20 mouse cellular contexts compared by ENCODE assay signal in the genomic region with DNA sequence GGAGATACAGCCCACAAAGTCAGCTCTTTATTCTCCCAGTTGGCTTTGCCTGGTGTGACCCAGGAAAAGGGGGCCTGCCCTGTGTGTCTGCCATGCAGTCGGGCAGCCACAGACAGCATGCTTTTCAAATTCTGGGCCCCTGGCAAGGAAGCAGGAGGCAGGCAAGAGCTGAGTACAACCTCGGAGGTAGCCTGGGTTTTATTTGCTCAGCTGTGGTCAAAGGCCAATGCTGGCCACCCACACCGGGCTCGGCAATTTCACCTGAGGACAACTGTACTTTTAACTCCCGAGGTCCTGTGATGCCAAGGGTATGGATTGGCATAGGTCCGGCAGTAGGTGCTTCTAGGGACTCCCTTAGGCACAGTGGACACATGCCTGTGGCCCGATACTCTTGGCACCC.
A peak's percentile ranks its signal among the peaks of the same experiment; 100 is the strongest.
DNase-seq lines count a peak whose midpoint lies in the region; ATAC-seq and TF ChIP-seq lines count a peak whose summit lies in the region.
"Had no signal": no experiment of that assay in that cellular context is flagged by ENCODE, and none has a peak within 500 bp of the region (broad histone marks: within the 10 kb centered on the region; RNA-seq: fewer than 3 reads in every experiment).

No protein-coding gene starts in this region.

- no peak overlapping the region for H3K4me2 ChIP-seq in heart, embryonic 11.5 days
- H3K4me2 ChIP-seq in liver, embryonic 11.5 days, result no peak overlapping the region
- no peak overlapping the region for H3K4me2 ChIP-seq in embryonic facial prominence, embryonic 13.5 days
- H3K4me2 ChIP-seq in limb, embryonic 12.5 days, result no peak overlapping the region
- H3K4me2 ChIP-seq: hindbrain, embryonic 12.5 days; lung, embryonic 14.5 days; neural tube, embryonic 12.5 days had no signal

- H3K4me1 ChIP-seq in heart, embryonic 11.5 days (ENCODE audit: control insufficient read depth, insufficient read depth, low read length), result peaks cover 5% of the 10 kb centered on the region; the same call in 1 of the 2 replicates
- no peaks in the 10 kb centered on the region for H3K4me1 ChIP-seq in liver, adult 2 months (ENCODE audit: control insufficient read depth, insufficient read depth, low read length)
- no peaks in the 10 kb centered on the region for H3K4me1 ChIP-seq in liver, embryonic 11.5 days (replicated peaks; ENCODE audit: control insufficient read depth, insufficient read depth, low read length)
- H3K4me1 ChIP-seq in embryonic facial prominence, embryonic 13.5 days, result peaks cover 33% of the 10 kb centered on the region
- peaks cover 48% of the 10 kb centered on the region for H3K4me1 ChIP-seq in limb, embryonic 12.5 days (replicated peaks)
- H3K4me1 ChIP-seq: neural tube, embryonic 12.5 days had no signal

- no peaks in the 10 kb centered on the region for H3K27me3 ChIP-seq in heart, embryonic 11.5 days (ENCODE audit: control insufficient read depth, insufficient read depth, low read length)
- no peaks in the 10 kb centered on the region for H3K27me3 ChIP-seq in liver, adult 2 months (ENCODE audit: control insufficient read depth, insufficient read depth, low read length)
- H3K27me3 ChIP-seq in liver, embryonic 11.5 days (replicated peaks; ENCODE audit: control insufficient read depth, insufficient read depth, low read length), result no peaks in the 10 kb centered on the region
- no peaks in the 10 kb centered on the region for H3K27me3 ChIP-seq in embryonic facial prominence, embryonic 13.5 days
- H3K27me3 ChIP-seq in limb, embryonic 12.5 days, result no peaks in the 10 kb centered on the region
- H3K27me3 ChIP-seq: hindbrain, embryonic 12.5 days; neural tube, embryonic 12.5 days had no signal

- no peaks in the 10 kb centered on the region for H3K9me3 ChIP-seq in heart, embryonic 11.5 days (replicated peaks; ENCODE audit: control insufficient read depth, low read length)
- H3K9me3 ChIP-seq in liver, embryonic 11.5 days (ENCODE audit: control insufficient read depth, low read length), result no peaks in the 10 kb centered on the region
- 0 out of 2 replicates have a peak, but pooled peaks cover under 1% of the 10 kb centered on the region for H3K9me3 ChIP-seq in embryonic facial prominence, embryonic 13.5 days
- no peaks in the 10 kb centered on the region for H3K9me3 ChIP-seq in limb, embryonic 12.5 days
- H3K9me3 ChIP-seq: hindbrain, embryonic 12.5 days; neural tube, embryonic 12.5 days had no signal

- no peaks in the 10 kb centered on the region for H3K36me3 ChIP-seq in heart, embryonic 11.5 days (ENCODE audit: control insufficient read depth, insufficient read depth, low read length)
- no peaks in the 10 kb centered on the region for H3K36me3 ChIP-seq in liver, adult 2 months (ENCODE audit: control insufficient read depth, insufficient read depth, low read length)
- H3K36me3 ChIP-seq in liver, embryonic 11.5 days (ENCODE audit: control insufficient read depth, insufficient read depth, low read length), result no peaks in the 10 kb centered on the region
- H3K36me3 ChIP-seq in embryonic facial prominence, embryonic 13.5 days, result no peaks in the 10 kb centered on the region
- no peaks in the 10 kb centered on the region for H3K36me3 ChIP-seq in limb, embryonic 12.5 days
- H3K36me3 ChIP-seq: hindbrain, embryonic 12.5 days; neural tube, embryonic 12.5 days had no signal

- intact Hi-C loops in left cerebral cortex, postnatal 14 days (cut with DNase I), result no loop called here

- no peaks in the 10 kb centered on the region for H3K79me2 ChIP-seq in liver, adult 2 months (ENCODE audit: control insufficient read depth, insufficient read depth, low read length)

- no peak for TF ChIP-seq POLR2A in liver, adult 2 months (IDR thresholded peaks at IDR 0.05; ENCODE audit: extremely low read depth, insufficient read depth, low read length)

- TF ChIP-seq CTCF in liver, adult 2 months (IDR thresholded peaks at IDR 0.05; ENCODE audit: low read depth, low read length), result no peak

- no peak overlapping the region for H3K9ac ChIP-seq in heart, embryonic 11.5 days (ENCODE audit: low read depth, low read length)
- H3K9ac ChIP-seq in liver, adult 2 months (ENCODE audit: low read depth, low read length), result no peak overlapping the region
- H3K9ac ChIP-seq in liver, embryonic 11.5 days (ENCODE audit: low read depth, low read length), result no peak overlapping the region
- H3K9ac ChIP-seq in embryonic facial prominence, embryonic 13.5 days, result no peak overlapping the region
- H3K9ac ChIP-seq in limb, embryonic 12.5 days (replicated peaks), result no peak overlapping the region
- H3K9ac ChIP-seq: hindbrain, embryonic 12.5 days; lung, embryonic 14.5 days; neural tube, embryonic 12.5 days had no signal

- 77% methylated on average over 7 of the region's 7 CpGs for WGBS in heart, embryonic 11.5 days (ENCODE audit: insufficient replicate concordance)
- WGBS in liver, adult 2 months, result 27% methylated on average over 7 of the region's 7 CpGs
- 62% methylated on average over 7 of the region's 7 CpGs for WGBS in liver, embryonic 11.5 days
- WGBS in embryonic facial prominence, embryonic 13.5 days, result 45% methylated on average over 7 of the region's 7 CpGs
- 44% methylated on average over 7 of the region's 7 CpGs for WGBS in limb, embryonic 12.5 days

- H3K27ac ChIP-seq in heart, embryonic 11.5 days (ENCODE audit: low read depth, low read length), result no peak overlapping the region
- H3K27ac ChIP-seq in liver, adult 2 months (replicated peaks; ENCODE audit: insufficient read depth, low read depth, low read length), result no peak overlapping the region
- H3K27ac ChIP-seq in liver, embryonic 11.5 days (ENCODE audit: low read depth, low read length), result no peak overlapping the region
- peak overlapping the region; percentile 89 for H3K27ac ChIP-seq in embryonic facial prominence, embryonic 13.5 days
- peak overlapping the region; percentile 93 for H3K27ac ChIP-seq in limb, embryonic 12.5 days
- H3K27ac ChIP-seq: neural tube, embryonic 12.5 days had no signal

- peak; percentile 85 for DNase-seq in heart, adult 11 months
- DNase-seq in liver, adult 2 months (ENCODE audit: extremely low read depth, low read depth, low spot score), result peak; percentile 73
- DNase-seq in liver, embryonic 11.5 days (ENCODE audit: low spot score), result no peak
- no peak for DNase-seq in testis, postnatal 14 days (ENCODE audit: low spot score)
- no peak for DNase-seq in left cerebral cortex, postnatal 14 days (ENCODE audit: low spot score in 2 of 2)
- DNase-seq: B cell, adult 2 months; cerebellum, adult 18-20 months; cerebellum, postnatal 25 days; kidney, adult 9 months; kidney, postnatal 25 days; left cerebral cortex, postnatal 4 days; lung, embryonic 14.5 days; lung, postnatal 4 days; right cerebral cortex, adult 18-20 months; thymus, postnatal 25 days had no signal

- H3K4me3 ChIP-seq in heart, embryonic 11.5 days (ENCODE audit: low read depth, low read length), result no peak overlapping the region
- H3K4me3 ChIP-seq in liver, adult 2 months (ENCODE audit: insufficient read depth, low read depth, low read length), result no peak overlapping the region
- H3K4me3 ChIP-seq in liver, embryonic 11.5 days (ENCODE audit: low read depth, low read length), result no peak overlapping the region
- no peak overlapping the region for H3K4me3 ChIP-seq in embryonic facial prominence, embryonic 13.5 days
- no peak overlapping the region for H3K4me3 ChIP-seq in limb, embryonic 12.5 days (replicated peaks)
- H3K4me3 ChIP-seq: hindbrain, embryonic 12.5 days; neural tube, embryonic 12.5 days had no signal

- no peak for ATAC-seq in heart, embryonic 11.5 days (replicated peaks; ENCODE audit: insufficient number of reproducible peaks, low FRiP score, low TSS enrichment)
- no peak for ATAC-seq in liver, embryonic 11.5 days (replicated peaks; ENCODE audit: low FRiP score)
- ATAC-seq in embryonic facial prominence, embryonic 13.5 days (ENCODE audit: insufficient number of reproducible peaks, insufficient read depth, low FRiP score, low TSS enrichment, low read depth), result no peak
- ATAC-seq in limb, embryonic 12.5 days (ENCODE audit: insufficient number of reproducible peaks, insufficient read depth, low FRiP score, low TSS enrichment, low read depth), result no peak

Comparison
In these comparisons a context has a peak if more than half of its experiments do, and no peak if none do; other contexts are left out.
1. DNase-seq: peak in heart, adult 11 months (single experiment) and liver, adult 2 months (single experiment); none in liver, embryonic 11.5 days (single experiment), testis, postnatal 14 days (single experiment) and left cerebral cortex, postnatal 14 days (0 of 2).
2. H3K27ac ChIP-seq: peak in embryonic facial prominence, embryonic 13.5 days (single experiment) and limb, embryonic 12.5 days (single experiment); none in heart, embryonic 11.5 days (single experiment), liver, adult 2 months (single experiment) and liver, embryonic 11.5 days (single experiment).